11 mouse cellular contexts compared by ENCODE assay signal in genomic region chr11:97813746-97814515, GRCm38 (mm10). TPM values are rescaled to one million over a fixed set of nuclear protein-coding genes. Genes with fewer than 3 reads are reported as not detected.
DNase-seq lines count a peak whose midpoint lies in the region; ATAC-seq and TF ChIP-seq lines count a peak whose summit lies in the region.
"Had no signal": no experiment of that assay in that cellular context is flagged by ENCODE, and none has a peak within 500 bp of the region (broad histone marks: within the 10 kb centered on the region; RNA-seq: fewer than 3 reads in every experiment).

No protein-coding gene starts in this region.

- H3K4me1 ChIP-seq in lung, embryonic 16.5 days (replicated peaks; ENCODE audit: control insufficient read depth, insufficient read depth, low read length) = peaks cover 93% of the 10 kb centered on the region
- peaks cover 64% of the 10 kb centered on the region for H3K4me1 ChIP-seq in lung, adult 2 months (ENCODE audit: control insufficient read depth, insufficient read depth, low read length)
- H3K4me1 ChIP-seq in kidney, postnatal 0 days (replicated peaks; ENCODE audit: insufficient read depth, low read length) = peaks cover 78% of the 10 kb centered on the region
- H3K4me1 ChIP-seq in stomach, embryonic 16.5 days (ENCODE audit: control insufficient read depth, insufficient read depth, low read length) = peaks cover 86% of the 10 kb centered on the region

- H3K4me2 ChIP-seq in lung, embryonic 16.5 days (ENCODE audit: low read depth, low read length) = no peak overlapping the region
- no peak overlapping the region for H3K4me2 ChIP-seq in kidney, postnatal 0 days (ENCODE audit: low read length)
- no peak overlapping the region for H3K4me2 ChIP-seq in stomach, embryonic 16.5 days (ENCODE audit: low read depth, low read length)

- no peak for TF ChIP-seq POLR2A in lung, adult 2 months (IDR thresholded peaks at IDR 0.05; ENCODE audit: borderline replicate concordance, extremely low read depth, low read depth, low read length)

- 52% methylated on average over 17 of the region's 17 CpGs for whole genome bisulfite sequencing in lung, embryonic 16.5 days
- 35% methylated on average over 17 of the region's 17 CpGs for WGBS in lung, adult 2 months
- 46% methylated on average over 17 of the region's 17 CpGs for WGBS in kidney, postnatal 0 days
- WGBS in stomach, embryonic 16.5 days = 58% methylated on average over 17 of the region's 17 CpGs

- H3K36me3 ChIP-seq in lung, embryonic 16.5 days (ENCODE audit: control insufficient read depth, insufficient read depth, low read length) = peaks cover 14% of the 10 kb centered on the region; the same call in 1 of the 2 replicates
- H3K36me3 ChIP-seq in kidney, postnatal 0 days (ENCODE audit: insufficient read depth, low read length) = peaks cover 30% of the 10 kb centered on the region
- H3K36me3 ChIP-seq in stomach, embryonic 16.5 days (ENCODE audit: control insufficient read depth, insufficient read depth, low read length) = no peaks in the 10 kb centered on the region

- H3K4me3 ChIP-seq in lung, embryonic 16.5 days (ENCODE audit: low read length) = no peak overlapping the region
- H3K4me3 ChIP-seq in lung, adult 2 months (replicated peaks; ENCODE audit: extremely low read depth, low read depth, low read length) = no peak overlapping the region
- no peak overlapping the region for H3K4me3 ChIP-seq in kidney, postnatal 0 days (replicated peaks; ENCODE audit: low read depth, low read length)
- no peak overlapping the region for H3K4me3 ChIP-seq in stomach, embryonic 16.5 days (replicated peaks; ENCODE audit: low read length)

- no peak overlapping the region; the same call in 1 of the 2 replicates for H3K9ac ChIP-seq in lung, embryonic 16.5 days (ENCODE audit: low read length)
- H3K9ac ChIP-seq in kidney, postnatal 0 days (ENCODE audit: low read depth, low read length) = no peak overlapping the region
- peak overlapping the region; percentile 32; the same call in 1 of the 2 replicates for H3K9ac ChIP-seq in stomach, embryonic 16.5 days (ENCODE audit: low read length)

- TF ChIP-seq CTCF in lung, adult 2 months (IDR thresholded peaks at IDR 0.05; ENCODE audit: insufficient read depth, low read length) = no peak
- no peak for TF ChIP-seq CTCF in kidney, postnatal 0 days (IDR thresholded peaks at IDR 0.05; ENCODE audit: low read depth)

- ATAC-seq in lung, embryonic 16.5 days (ENCODE audit: low read depth) = no peak
- ATAC-seq in kidney, postnatal 0 days (replicated peaks; ENCODE audit: low FRiP score, low read depth) = peak; percentile 44
- no peak for ATAC-seq in stomach, embryonic 16.5 days (ENCODE audit: insufficient read depth, low FRiP score)
- no peak for ATAC-seq in megakaryocyte, adult 5-6 weeks (ENCODE audit: poor library complexity, severe bottlenecking)
- no peak for ATAC-seq in megakaryocyte-erythroid progenitor cell, adult 5-6 weeks (replicated peaks; ENCODE audit: low FRiP score, low TSS enrichment, poor library complexity, severe bottlenecking)

- peak overlapping the region; percentile 59 for H3K27ac ChIP-seq in lung, embryonic 16.5 days (ENCODE audit: low read length)
- peak overlapping the region; percentile 68 for H3K27ac ChIP-seq in kidney, postnatal 0 days
- peak overlapping the region; percentile 61 for H3K27ac ChIP-seq in stomach, embryonic 16.5 days (ENCODE audit: low read length)

- no peak for DNase-seq in lung, adult 2 months
- DNase-seq in gonadal fat pad, adult 2 months (ENCODE audit: low read depth) = peak; percentile 77
- no peak for DNase-seq in kidney, postnatal 0 days (ENCODE audit: low spot score)
- DNase-seq in heart, adult 8-10 months (ENCODE audit: low spot score) = no peak
- DNase-seq: gastrocnemius, postnatal 14 days; liver had no signal

- no peaks in the 10 kb centered on the region for H3K9me3 ChIP-seq in lung, embryonic 16.5 days (ENCODE audit: control insufficient read depth, low read length)
- no peaks in the 10 kb centered on the region for H3K9me3 ChIP-seq in kidney, postnatal 0 days (replicated peaks; ENCODE audit: low read length)
- no peaks in the 10 kb centered on the region for H3K9me3 ChIP-seq in stomach, embryonic 16.5 days (replicated peaks; ENCODE audit: control insufficient read depth, low read length)

- H3K27me3 ChIP-seq in lung, embryonic 16.5 days (ENCODE audit: control insufficient read depth, insufficient read depth, low read depth, low read length) = no peaks in the 10 kb centered on the region
- no peaks in the 10 kb centered on the region for H3K27me3 ChIP-seq in kidney, postnatal 0 days (ENCODE audit: insufficient read depth, low read length)
- H3K27me3 ChIP-seq in stomach, embryonic 16.5 days (ENCODE audit: control insufficient read depth, insufficient read depth, low read length) = no peaks in the 10 kb centered on the region

RNA-seq across cellular contexts. Expression of gene Lasp1, which starts 15.1 kb away (rescaled TPM):
- 163 and 167 TPM in 2 replicates for polyA plus RNA-seq in lung, embryonic 16.5 days (2015; fragmentation: Nextera tagmentation; extraction: Ambion mirVana)
- 120 and 137 TPM in 2 replicates for polyA plus RNA-seq in lung, adult 2 months (2012; rRNA removed)
- polyA plus RNA-seq in gonadal fat pad, adult 2 months (2012; rRNA removed) = 106 and 107 TPM in 2 replicates
- polyA plus RNA-seq in kidney, postnatal 0 days (2015; fragmentation: Nextera tagmentation; extraction: Ambion mirVana) = 87.7 and 96.4 TPM in 2 replicates
- polyA plus RNA-seq in stomach, embryonic 16.5 days (2015; fragmentation: Nextera tagmentation; extraction: Ambion mirVana) = 130 and 143 TPM in 2 replicates
- 121 and 128 TPM in 2 replicates for total RNA-seq in megakaryocyte, adult 5-6 weeks (2015)
- 315 and 351 TPM in 2 replicates for total RNA-seq in megakaryocyte, adult 5-6 weeks (2017)
- 10 to 100 TPM; 20.1 to 32.0 (median 25.8) TPM for total RNA-seq in heart, adult 8-10 months (2022)
- total RNA-seq in megakaryocyte-erythroid progenitor cell, adult 5-6 weeks (2014; fragmentation: Nextera tagmentation) = 15.7 and 20.4 TPM in 2 replicates
- 56.3 and 63.5 TPM in 2 replicates for total RNA-seq in megakaryocyte-erythroid progenitor cell, adult 5-6 weeks (2017)

RNA-seq across cellular contexts. Expression of gene B230217C12Rik, which starts 26.6 kb away (rescaled TPM):
- polyA plus RNA-seq in lung, embryonic 16.5 days (2015; fragmentation: Nextera tagmentation; extraction: Ambion mirVana) = 3.1 and 3.4 TPM in 2 replicates
- 2.8 and 4.5 TPM in 2 replicates for polyA plus RNA-seq in lung, adult 2 months (2012; rRNA removed)
- 1.3 and 2.1 TPM in 2 replicates for polyA plus RNA-seq in gonadal fat pad, adult 2 months (2012; rRNA removed)
- 5.1 and 5.6 TPM in 2 replicates for polyA plus RNA-seq in kidney, postnatal 0 days (2015; fragmentation: Nextera tagmentation; extraction: Ambion mirVana)
- 3.7 and 3.8 TPM in 2 replicates for polyA plus RNA-seq in stomach, embryonic 16.5 days (2015; fragmentation: Nextera tagmentation; extraction: Ambion mirVana)
- total RNA-seq in megakaryocyte, adult 5-6 weeks (2015) = 2.3 and 2.5 TPM in 2 replicates
- total RNA-seq in megakaryocyte, adult 5-6 weeks (2017) = 0.33 and 0.45 TPM in 2 replicates
- total RNA-seq in heart, adult 8-10 months (2022) = 1 to 10 TPM in 1 of 4 experiments, under 1 TPM in 3; 0.22 to 1.7 (median 0.51) TPM
- 0.45 and 1.7 TPM in 2 replicates for total RNA-seq in megakaryocyte-erythroid progenitor cell, adult 5-6 weeks (2014; fragmentation: Nextera tagmentation)
- 0.91 TPM in 1 of 2 replicates, not detected in the other for total RNA-seq in megakaryocyte-erythroid progenitor cell, adult 5-6 weeks (2017)

RNA-seq across cellular contexts. Expression of gene Rpl23, which starts 31.7 kb away (rescaled TPM):
- polyA plus RNA-seq in lung, embryonic 16.5 days (2015; fragmentation: Nextera tagmentation; extraction: Ambion mirVana) = 495 and 578 TPM in 2 replicates
- 81.7 and 95.5 TPM in 2 replicates for polyA plus RNA-seq in lung, adult 2 months (2012; rRNA removed)
- 161 and 167 TPM in 2 replicates for polyA plus RNA-seq in gonadal fat pad, adult 2 months (2012; rRNA removed)
- polyA plus RNA-seq in kidney, postnatal 0 days (2015; fragmentation: Nextera tagmentation; extraction: Ambion mirVana) = 716 and 863 TPM in 2 replicates
- 439 and 586 TPM in 2 replicates for polyA plus RNA-seq in stomach, embryonic 16.5 days (2015; fragmentation: Nextera tagmentation; extraction: Ambion mirVana)
- total RNA-seq in megakaryocyte, adult 5-6 weeks (2015) = 1,123 and 1,179 TPM in 2 replicates
- total RNA-seq in megakaryocyte, adult 5-6 weeks (2017) = 895 and 904 TPM in 2 replicates
- 100 to 1,000 TPM; 425 to 610 (median 521) TPM for total RNA-seq in heart, adult 8-10 months (2022)
- 2,091 and 2,156 TPM in 2 replicates for total RNA-seq in megakaryocyte-erythroid progenitor cell, adult 5-6 weeks (2014; fragmentation: Nextera tagmentation)
- 1,518 and 2,802 TPM in 2 replicates for total RNA-seq in megakaryocyte-erythroid progenitor cell, adult 5-6 weeks (2017)

RNA-seq across cellular contexts. Expression of gene 1700001P01Rik, which starts 38.2 kb away (rescaled TPM):
- 0.35 TPM in 1 of 2 replicates, not detected in the other for polyA plus RNA-seq in lung, embryonic 16.5 days (2015; fragmentation: Nextera tagmentation; extraction: Ambion mirVana)
- 0.22 TPM in 1 of 2 replicates, not detected in the other for polyA plus RNA-seq in lung, adult 2 months (2012; rRNA removed)
- 0.70 TPM in 1 of 2 replicates, not detected in the other for polyA plus RNA-seq in gonadal fat pad, adult 2 months (2012; rRNA removed)
- polyA plus RNA-seq in kidney, postnatal 0 days (2015; fragmentation: Nextera tagmentation; extraction: Ambion mirVana) = not detected in 2 replicates
- not detected in 2 replicates for polyA plus RNA-seq in stomach, embryonic 16.5 days (2015; fragmentation: Nextera tagmentation; extraction: Ambion mirVana)
- total RNA-seq in megakaryocyte, adult 5-6 weeks (2015) = not detected in 2 replicates
- total RNA-seq in megakaryocyte, adult 5-6 weeks (2017) = not detected in 2 replicates
- total RNA-seq in heart, adult 8-10 months (2022) = not detected
- total RNA-seq in megakaryocyte-erythroid progenitor cell, adult 5-6 weeks (2014; fragmentation: Nextera tagmentation) = 0.89 TPM in 1 of 2 replicates, not detected in the other
- total RNA-seq in megakaryocyte-erythroid progenitor cell, adult 5-6 weeks (2017) = 2.4 TPM in 1 of 2 replicates, not detected in the other
- total RNA-seq: gastrocnemius, postnatal 14 days had no signal
- polyA plus RNA-seq: neural tube, embryonic 11.5 days had no signal

RNA-seq across cellular contexts. Expression of gene Cwc25, which starts 47.6 kb away (rescaled TPM):
- polyA plus RNA-seq in lung, embryonic 16.5 days (2015; fragmentation: Nextera tagmentation; extraction: Ambion mirVana) = 16.1 and 18.5 TPM in 2 replicates
- 7.0 and 11.6 TPM in 2 replicates for polyA plus RNA-seq in lung, adult 2 months (2012; rRNA removed)
- 8.3 and 8.7 TPM in 2 replicates for polyA plus RNA-seq in gonadal fat pad, adult 2 months (2012; rRNA removed)
- 13.9 and 14.8 TPM in 2 replicates for polyA plus RNA-seq in kidney, postnatal 0 days (2015; fragmentation: Nextera tagmentation; extraction: Ambion mirVana)
- 15.0 and 16.3 TPM in 2 replicates for polyA plus RNA-seq in stomach, embryonic 16.5 days (2015; fragmentation: Nextera tagmentation; extraction: Ambion mirVana)
- 11.1 and 11.8 TPM in 2 replicates for total RNA-seq in megakaryocyte, adult 5-6 weeks (2015)
- total RNA-seq in megakaryocyte, adult 5-6 weeks (2017) = 21.0 and 22.4 TPM in 2 replicates
- total RNA-seq in heart, adult 8-10 months (2022) = 1 to 10 TPM; 6.1 to 7.1 (median 6.3) TPM
- total RNA-seq in megakaryocyte-erythroid progenitor cell, adult 5-6 weeks (2014; fragmentation: Nextera tagmentation) = 17.7 and 18.9 TPM in 2 replicates
- 20.4 and 23.3 TPM in 2 replicates for total RNA-seq in megakaryocyte-erythroid progenitor cell, adult 5-6 weeks (2017)
